Mouse (Mus musculus): Measurements from ENCODE around the gene Trrap. TPM values are rescaled to one million over a fixed set of nuclear protein-coding genes. Genes with fewer than 3 reads are reported as not detected.

Trrap gene
- polyA plus RNA-seq (2012; rRNA removed), result 20.9 and 29.3 TPM in 2 replicates

DNA sequence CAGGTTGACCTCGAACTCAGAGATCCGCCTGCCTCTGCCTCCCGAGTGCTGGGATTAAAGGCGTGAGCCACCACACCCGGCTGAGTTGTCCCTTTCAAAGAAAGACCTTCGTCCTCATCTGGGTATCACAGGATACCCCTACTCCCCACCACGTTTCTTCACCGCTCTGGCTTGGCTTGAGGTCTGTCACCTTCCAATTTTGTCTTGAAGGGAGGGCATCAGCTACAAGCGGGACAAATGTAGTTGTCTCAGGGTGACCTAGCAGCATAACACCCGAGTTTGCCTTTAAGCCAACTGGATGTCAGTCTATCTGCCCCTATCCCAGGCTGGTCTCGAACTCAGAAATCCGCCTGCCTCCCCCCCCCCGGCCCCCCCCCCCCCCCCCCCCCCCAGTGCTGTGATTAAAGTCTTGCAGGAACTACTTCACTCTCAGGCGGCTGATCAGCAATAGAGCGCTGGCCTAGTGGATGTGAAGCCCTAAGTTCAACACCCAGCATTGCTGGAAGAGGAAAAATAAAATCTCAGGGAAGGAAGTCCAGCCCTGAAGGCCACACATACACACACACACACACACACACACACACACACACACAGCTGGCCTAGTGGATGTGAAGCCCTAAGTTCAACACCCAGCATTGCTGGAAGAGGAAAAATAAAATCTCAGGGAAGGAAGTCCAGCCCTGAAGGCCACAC lies at the start of gene Trrap:
Gene Trrap, plus strand, starts transcription at position 627 of the 693 bp plus-strand sequence.

DNA sequence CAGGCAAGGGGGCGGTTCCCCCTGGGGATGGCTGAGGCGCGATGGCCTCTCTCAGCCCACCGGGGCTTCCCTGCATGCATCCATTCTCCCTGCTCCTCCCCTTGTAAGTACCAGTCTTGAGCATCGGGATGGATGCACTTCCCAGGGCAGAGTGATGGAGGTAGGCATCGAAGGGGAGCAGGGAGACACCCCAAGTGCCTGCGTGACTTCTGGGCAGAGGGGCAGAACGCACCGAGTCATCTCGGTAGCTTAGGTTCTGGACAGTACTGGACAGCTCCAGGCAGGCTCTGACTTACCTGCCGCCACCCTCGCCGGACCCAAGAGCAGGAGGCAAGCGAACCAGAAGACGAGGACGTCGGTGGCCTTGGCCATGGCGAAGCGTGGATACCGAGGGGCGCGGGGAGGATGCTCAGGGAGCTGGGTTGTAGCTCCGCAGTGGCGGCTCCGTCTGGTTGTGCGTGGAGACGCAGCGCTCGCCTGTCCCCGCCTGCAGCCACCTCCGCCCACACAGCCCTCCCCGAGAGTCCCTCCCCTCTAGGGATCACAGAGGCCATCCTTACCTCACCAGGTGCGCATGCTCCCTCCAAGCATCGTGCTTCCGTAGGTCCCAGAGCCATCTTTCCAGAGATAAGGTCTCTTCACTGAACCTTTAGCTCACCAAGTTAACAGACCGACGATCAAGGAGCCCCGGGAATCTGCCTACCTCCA lies 6.2 kb upstream of the Trrap start, which contains the start of gene Tmem130:
Gene Tmem130, minus strand, starts transcription at position 658 of the 708 bp plus-strand sequence.

Other genes with a start within 250 kb of the Trrap start
- 0.02 and 0.04 TPM in 2 replicates for gene Nptx2, start 221.8 kb upstream of the Trrap start, polyA plus RNA-seq (2012; rRNA removed)
- gene Tmem130, start 5.9 kb upstream of the Trrap start, polyA plus RNA-seq (2012; rRNA removed), result 0.10 and 0.14 TPM in 2 replicates
- 2.6 and 3.2 TPM in 2 replicates for gene Smurf1, start 198.1 kb downstream of the Trrap start, polyA plus RNA-seq (2012; rRNA removed)